Mouse (Mus musculus): Measurements from ENCODE around the gene Pemt.

DNA sequence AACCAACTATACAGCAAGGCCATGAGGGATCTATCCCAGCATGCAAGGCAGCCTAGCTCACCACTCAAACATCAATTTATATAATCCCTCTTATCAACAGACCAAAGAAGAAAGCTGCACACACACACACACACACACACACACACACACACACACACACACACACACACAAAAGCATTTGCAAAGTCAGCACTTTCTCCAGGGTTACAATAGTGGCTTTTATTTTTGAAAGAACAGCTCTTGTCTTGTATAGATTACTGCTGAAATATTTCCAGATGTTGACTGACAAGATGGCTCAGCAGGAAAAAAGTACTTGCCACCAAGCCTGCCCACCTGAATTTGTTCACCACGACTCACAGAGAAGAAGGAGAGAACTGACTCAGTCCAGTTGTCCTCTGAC, 19.0 kb upstream of the Pemt start:
- no peak for TF ChIP-seq CTCF (IDR thresholded peaks at IDR 0.05; ENCODE audit: low read depth)
- TF ChIP-seq EP300 (IDR thresholded peaks at IDR 0.05; ENCODE audit: low read depth) = no peak

Data from heart, postnatal 0 days (tissue).